Mouse (Mus musculus) liver, adult (tissue): ENCODE data around the gene Twf1.

Experiments used
- GATA4 ChIP-seq: IDR thresholded peaks from 2 replicates; pipeline ENCODE4 v1.6.1; 2014; ENCODE audit warnings: mild to moderate bottlenecking, low read length; ENCODE audit not compliant: insufficient replicate concordance

The Twf1 gene

GRCm38 (mm10) chr15:94587826-94588715 lies 1.6 kb downstream of the Twf1 start:
- no peak for TF ChIP-seq GATA4

- TF ChIP-seq GATA4: no peak
Observed at GRCm38 (mm10) chr15:94584738-94585137, 5.0 kb downstream of the Twf1 start.

GRCm38 (mm10) chr15:94583153-94583552 lies 6.5 kb downstream of the Twf1 start:
- TF ChIP-seq GATA4: no peak

GRCm38 (mm10) chr15:94582000-94582593 lies 7.6 kb downstream of the Twf1 start:
- no peak for TF ChIP-seq GATA4

- TF ChIP-seq GATA4: no peak
Observed at GRCm38 (mm10) chr15:94574566-94575268, 15.0 kb downstream of the Twf1 start.

GRCm38 (mm10) chr15:94572746-94573145 lies 16.9 kb downstream of the Twf1 start:
- no peak for TF ChIP-seq GATA4

- no peak for TF ChIP-seq GATA4
Observed at GRCm38 (mm10) chr15:94571501-94571900, 18.2 kb downstream of the Twf1 start.

- no peak for TF ChIP-seq GATA4
Observed at GRCm38 (mm10) chr15:94568496-94569182, 21.1 kb downstream of the Twf1 start.

- TF ChIP-seq GATA4: no peak
Observed at GRCm38 (mm10) chr15:94565854-94566253, 23.8 kb downstream of the Twf1 start.

- no peak for TF ChIP-seq GATA4
Observed at GRCm38 (mm10) chr15:94564909-94565308, 24.8 kb downstream of the Twf1 start.

- TF ChIP-seq GATA4: no peak
Observed at GRCm38 (mm10) chr15:94558895-94559656, 30.6 kb downstream of the Twf1 start.

- no peak for TF ChIP-seq GATA4
Observed at GRCm38 (mm10) chr15:94557442-94557841, 32.2 kb downstream of the Twf1 start.

- no peak for TF ChIP-seq GATA4
Observed at GRCm38 (mm10) chr15:94553536-94553935, 36.2 kb downstream of the Twf1 start.

- TF ChIP-seq GATA4: no peak
Observed at GRCm38 (mm10) chr15:94544844-94545243, 44.8 kb downstream of the Twf1 start.
